20 mouse cellular contexts compared by ENCODE assay signal in genomic region chr10:12949299-12949698, GRCm38 (mm10). TPM values are rescaled to one million over a fixed set of nuclear protein-coding genes. Genes with fewer than 3 reads are reported as not detected.
DNase-seq lines count a peak whose midpoint lies in the region; ATAC-seq and TF ChIP-seq lines count a peak whose summit lies in the region.
"Had no signal": no experiment of that assay in that cellular context is flagged by ENCODE, and none has a peak within 500 bp of the region (broad histone marks: within the 10 kb centered on the region; RNA-seq: fewer than 3 reads in every experiment).

No protein-coding gene starts in this region.

- no peaks in the 10 kb centered on the region for H3K4me1 ChIP-seq in lung, adult 2 months (ENCODE audit: control insufficient read depth, insufficient read depth, low read length)
- H3K4me1 ChIP-seq in forebrain, embryonic 13.5 days = no peaks in the 10 kb centered on the region
- H3K4me1 ChIP-seq in forebrain, embryonic 14.5 days (ENCODE audit: control insufficient read depth, insufficient read depth, low read length) = no peaks in the 10 kb centered on the region
- H3K4me1 ChIP-seq: heart, embryonic 13.5 days; kidney, embryonic 15.5 days; lung, embryonic 15.5 days had no signal

- no peak for TF ChIP-seq POLR2A in lung, adult 2 months (IDR thresholded peaks at IDR 0.05; ENCODE audit: borderline replicate concordance, extremely low read depth, low read depth, low read length)

- no peak overlapping the region for H3K9ac ChIP-seq in forebrain, embryonic 13.5 days
- no peak overlapping the region for H3K9ac ChIP-seq in forebrain, embryonic 14.5 days (ENCODE audit: low read length)
- H3K9ac ChIP-seq: heart, embryonic 13.5 days; kidney, embryonic 15.5 days; lung, embryonic 15.5 days had no signal

- peak; percentile 22 to 56 for DNase-seq in lung, adult 18-20 months
- DNase-seq in lung, adult 2 months = no peak
- peak; percentile 71 for DNase-seq in urinary bladder, postnatal 14 days (ENCODE audit: low spot score)
- DNase-seq in urinary bladder, postnatal 25 days (ENCODE audit: low spot score) = no peak
- peak; percentile 25 to 38 for DNase-seq in natural killer cell, adult 2 months (ENCODE audit: low spot score in 2 of 2)
- DNase-seq in forebrain, embryonic 14.5 days (ENCODE audit: low spot score) = no peak
- DNase-seq: adrenal gland, postnatal 10 days; cerebellum, adult 18-20 months; gastrocnemius, adult 2 months; heart, postnatal 4 days; liver; right cerebral cortex, adult 18-20 months; thymus, postnatal 14 days had no signal

- H3K27ac ChIP-seq in forebrain, embryonic 13.5 days = no peak overlapping the region
- H3K27ac ChIP-seq in forebrain, embryonic 14.5 days (ENCODE audit: low read depth, low read length) = no peak overlapping the region
- H3K27ac ChIP-seq: gastrocnemius, adult 2 months; heart, embryonic 13.5 days; kidney, embryonic 15.5 days; lung, embryonic 15.5 days had no signal

- TF ChIP-seq CTCF in lung, adult 2 months (IDR thresholded peaks at IDR 0.05; ENCODE audit: insufficient read depth, low read length) = no peak

- H3K4me3 ChIP-seq in lung, adult 2 months (replicated peaks; ENCODE audit: extremely low read depth, low read depth, low read length) = no peak overlapping the region
- H3K4me3 ChIP-seq in forebrain, embryonic 13.5 days = no peak overlapping the region
- no peak overlapping the region for H3K4me3 ChIP-seq in forebrain, embryonic 14.5 days (ENCODE audit: low read depth, low read length)
- H3K4me3 ChIP-seq: gastrocnemius, adult 2 months; heart, embryonic 13.5 days; kidney, embryonic 15.5 days; lung, embryonic 15.5 days had no signal

- 62% methylated on average over 7 of the region's 7 CpGs for WGBS in lung, adult 2 months
- whole genome bisulfite sequencing in forebrain, embryonic 13.5 days = 76% methylated on average over 7 of the region's 7 CpGs
- WGBS in forebrain, embryonic 14.5 days = 79% methylated on average over 7 of the region's 7 CpGs

- H3K4me2 ChIP-seq in forebrain, embryonic 13.5 days = no peak overlapping the region
- no peak overlapping the region for H3K4me2 ChIP-seq in forebrain, embryonic 14.5 days (ENCODE audit: low read length)
- H3K4me2 ChIP-seq: heart, embryonic 13.5 days; kidney, embryonic 15.5 days; lung, embryonic 15.5 days had no signal

- H3K9me3 ChIP-seq in forebrain, embryonic 13.5 days (replicated peaks) = no peaks in the 10 kb centered on the region
- H3K9me3 ChIP-seq in forebrain, embryonic 14.5 days (replicated peaks; ENCODE audit: control insufficient read depth, low read length) = no peaks in the 10 kb centered on the region
- H3K9me3 ChIP-seq: heart, embryonic 13.5 days; kidney, embryonic 15.5 days; lung, embryonic 15.5 days had no signal

- H3K27me3 ChIP-seq in forebrain, embryonic 13.5 days = no peaks in the 10 kb centered on the region
- H3K27me3 ChIP-seq in forebrain, embryonic 14.5 days (replicated peaks; ENCODE audit: control insufficient read depth, insufficient read depth, low read length) = no peaks in the 10 kb centered on the region
- H3K27me3 ChIP-seq: heart, embryonic 13.5 days; lung, embryonic 15.5 days had no signal

- H3K36me3 ChIP-seq in forebrain, embryonic 13.5 days (ENCODE audit: poor library complexity, severe bottlenecking) = no peaks in the 10 kb centered on the region
- no peaks in the 10 kb centered on the region for H3K36me3 ChIP-seq in forebrain, embryonic 14.5 days (ENCODE audit: control insufficient read depth, insufficient read depth, low read length)
- H3K36me3 ChIP-seq: heart, embryonic 13.5 days; kidney, embryonic 15.5 days; lung, embryonic 15.5 days had no signal

- no peak for ATAC-seq in forebrain, embryonic 13.5 days
- no peak for ATAC-seq in forebrain, embryonic 14.5 days
- ATAC-seq: CD4-positive, CD25-positive, alpha-beta regulatory T cell, adult 4 months; hindbrain, embryonic 16.5 days; midbrain, embryonic 16.5 days had no signal

RNA-seq across cellular contexts. Expression of gene Stx11, which starts 14.8 kb away (rescaled TPM):
- 16.0 and 17.1 TPM in 2 replicates for polyA plus RNA-seq in lung, adult 2 months (2012; rRNA removed)
- polyA plus RNA-seq in forebrain, embryonic 13.5 days (2015; fragmentation: Nextera tagmentation; extraction: Ambion mirVana) = 0.58 and 0.67 TPM in 2 replicates
- polyA plus RNA-seq in forebrain, embryonic 14.5 days (2014; fragmentation: Nextera tagmentation; extraction: Ambion mirVana) = 0.93 and 0.98 TPM in 2 replicates

RNA-seq across cellular contexts. Expression of gene Sf3b5, which starts 55.8 kb away (rescaled TPM):
- 29.1 and 41.2 TPM in 2 replicates for polyA plus RNA-seq in lung, adult 2 months (2012; rRNA removed)
- 32.8 and 34.2 TPM in 2 replicates for polyA plus RNA-seq in forebrain, embryonic 13.5 days (2015; fragmentation: Nextera tagmentation; extraction: Ambion mirVana)
- polyA plus RNA-seq in forebrain, embryonic 14.5 days (2014; fragmentation: Nextera tagmentation; extraction: Ambion mirVana) = 32.5 and 36.8 TPM in 2 replicates

Comparison
In these comparisons a context has a peak if more than half of its experiments do, and no peak if none do; other contexts are left out.
1. DNase-seq: peak in lung, adult 18-20 months (2 of 2), urinary bladder, postnatal 14 days (single experiment) and natural killer cell, adult 2 months (2 of 2); none in lung, adult 2 months (single experiment), urinary bladder, postnatal 25 days (single experiment) and forebrain, embryonic 14.5 days (single experiment).